Mouse (Mus musculus): ENCODE measurements around the gene Mfsd8.

- no peak for TF ChIP-seq CTCF (IDR thresholded peaks at IDR 0.05; ENCODE audit: borderline replicate concordance, insufficient read depth, low read length)
- peak; percentile 45; the same call in 1 of the 2 replicates for TF ChIP-seq POLR2A (IDR thresholded peaks at IDR 0.05; ENCODE audit: low read depth, low read length)
Observed at GRCm38 (mm10) chr3:40800373-40800823, 46.3 kb downstream of the Mfsd8 start.

Data from embryonic fibroblast, embryonic 13.5 days (primary cell).